Mouse (Mus musculus) embryonic facial prominence, embryonic 10.5 days (tissue): ENCODE measurements around the gene Dcaf10. TPM values are rescaled to one million over a fixed set of nuclear protein-coding genes. Genes with fewer than 3 reads are reported as not detected.

ENCODE experiments used
- DNase-seq: peaks from one replicate; pipeline ENCODE4 v3.0.0-alpha.2; 2017; ENCODE audit warnings: low spot score
- H3K27ac ChIP-seq: fragments of 300-500 bp; sonication (generic); replicated peaks from 2 replicates; pipeline ENCODE4 v1.5.1; 2016; ENCODE audit warnings: mild to moderate bottlenecking
- H3K27me3 ChIP-seq: fragments of 300-500 bp; sonication (generic); replicated peaks from 2 replicates; pipeline ENCODE4 v1.6.1; 2016; ENCODE audit warnings: low read depth, mild to moderate bottlenecking; ENCODE audit not compliant: poor library complexity, severe bottlenecking
- H3K36me3 ChIP-seq: fragments of 300-500 bp; sonication (generic); replicated peaks from 2 replicates; pipeline ENCODE4 v1.6.1; 2016; ENCODE audit warnings: mild to moderate bottlenecking, moderate library complexity
- H3K4me1 ChIP-seq: fragments of 300-500 bp; sonication (generic); 2 replicates; pipeline ENCODE4 v1.6.1; 2016
- H3K4me3 ChIP-seq: fragments of 300-500 bp; sonication (generic); 2 replicates; pipeline ENCODE4 v1.5.1; 2016; ENCODE audit warnings: mild to moderate bottlenecking, moderate library complexity
- H3K9me3 ChIP-seq: fragments of 300-500 bp; sonication (generic); 2 replicates; pipeline ENCODE4 v1.6.1; 2016; ENCODE audit warnings: mild to moderate bottlenecking
- WGBS: fragments of 180-500 bp; shearing (Covaris S2); methylation state at CpG from one replicate; pipeline ENCODE4 v1.1.7; 2016; 5-methylcytosine and 5-hydroxymethylcytosine counted together
- polyA plus RNA-seq: library from polyadenylated mRNA; unstranded; fragments of >200 nt; fragmentation: Nextera tagmentation; extraction: Ambion mirVana; gene quantifications from 2 replicates; pipeline ENCODE4 v1.2.1, GENCODE M21; 2016

Gene Dcaf10
- polyA plus RNA-seq, 1 experiment from 2014 or later: 9.0 TPM

- H3K4me1 ChIP-seq: peaks cover 42% of the 10 kb centered on the region
- no peak for DNase-seq
- H3K27ac ChIP-seq: no peak overlapping the region
- no peaks in the 10 kb centered on the region for H3K36me3 ChIP-seq
- H3K4me3 ChIP-seq: no peak overlapping the region
- H3K27me3 ChIP-seq: peaks cover 11% of the 10 kb centered on the region; the same call in 1 of the 2 replicates
- 89% methylated on average over 8 of the region's 8 CpGs for WGBS
- H3K9me3 ChIP-seq: no peaks in the 10 kb centered on the region
These were observed 69.4 kb downstream of the Dcaf10 start for GRCm38 (mm10) chr4:45411181-45411790.

- H3K27me3 ChIP-seq: peaks cover 14% of the 10 kb centered on the region; the same call in 1 of the 2 replicates
- no peak overlapping the region for H3K4me3 ChIP-seq
- no peaks in the 10 kb centered on the region for H3K36me3 ChIP-seq
- WGBS: 59% methylated on average over 16 of the region's 16 CpGs
- H3K4me1 ChIP-seq: peaks cover 29% of the 10 kb centered on the region
- H3K27ac ChIP-seq: no peak overlapping the region
- no peak for DNase-seq
- no peaks in the 10 kb centered on the region for H3K9me3 ChIP-seq
These were observed 70.7 kb downstream of the Dcaf10 start for GRCm38 (mm10) chr4:45412433-45413192.

GRCm38 (mm10) chr4:45413674-45414338, 71.9 kb downstream of the Dcaf10 start:
- H3K36me3 ChIP-seq: no peaks in the 10 kb centered on the region
- H3K27ac ChIP-seq: no peak overlapping the region
- H3K4me1 ChIP-seq: peaks cover 30% of the 10 kb centered on the region
- DNase-seq: no peak
- WGBS: 87% methylated on average over 9 of the region's 9 CpGs
- peaks cover 14% of the 10 kb centered on the region; the same call in 1 of the 2 replicates for H3K27me3 ChIP-seq
- no peak overlapping the region for H3K4me3 ChIP-seq
- no peaks in the 10 kb centered on the region for H3K9me3 ChIP-seq

- WGBS: 68% methylated on average over 7 of the region's 7 CpGs
- no peaks in the 10 kb centered on the region for H3K36me3 ChIP-seq
- DNase-seq: no peak
These were observed 74.4 kb downstream of the Dcaf10 start for GRCm38 (mm10) chr4:45416314-45416713.

GRCm38 (mm10) chr4:45418229-45418950, 76.5 kb downstream of the Dcaf10 start:
- peak overlapping the region; percentile 35; the same call in 1 of the 2 replicates for H3K4me3 ChIP-seq
- peaks cover 50% of the 10 kb centered on the region for H3K4me1 ChIP-seq
- H3K27ac ChIP-seq: peak overlapping the region; percentile 55

More at GRCm38 (mm10) chr4:45416314-45416713, 74.4 kb downstream of the Dcaf10 start:
- no peaks in the 10 kb centered on the region for H3K9me3 ChIP-seq
- no peak overlapping the region for H3K27ac ChIP-seq
- no peak overlapping the region for H3K4me3 ChIP-seq
- peaks cover 9% of the 10 kb centered on the region; the same call in 1 of the 2 replicates for H3K27me3 ChIP-seq
- peaks cover 46% of the 10 kb centered on the region for H3K4me1 ChIP-seq

GRCm38 (mm10) chr4:45419051-45419450, 77.2 kb downstream of the Dcaf10 start:
- DNase-seq: no peak
- no peak overlapping the region for H3K4me3 ChIP-seq
- H3K27ac ChIP-seq: peak overlapping the region; percentile 0; the same call in 1 of the 2 replicates
- peaks cover 57% of the 10 kb centered on the region for H3K4me1 ChIP-seq
- WGBS: 83% methylated on average over 4 of the region's 4 CpGs
- H3K27me3 ChIP-seq: peaks cover 9% of the 10 kb centered on the region; the same call in 1 of the 2 replicates
- no peaks in the 10 kb centered on the region for H3K36me3 ChIP-seq
- H3K9me3 ChIP-seq: no peaks in the 10 kb centered on the region

More at GRCm38 (mm10) chr4:45418229-45418950, 76.5 kb downstream of the Dcaf10 start:
- Histone ChIP-seq H3K9me3 (no peaks in the 10 kb centered on the region), H3K27me3 (peaks cover 9% of the 10 kb centered on the region; the same call in 1 of the 2 replicates), H3K36me3 (no peaks in the 10 kb centered on the region)
- DNase-seq: peak; percentile 80
- 18% methylated on average over 11 of the region's 11 CpGs for WGBS

GRCm38 (mm10) chr4:45420733-45421132, 78.8 kb downstream of the Dcaf10 start:
- peak overlapping the region; percentile 76; the same call in 1 of the 2 replicates for H3K27ac ChIP-seq
- 38% methylated on average over 3 of the region's 3 CpGs for WGBS
- peaks cover 61% of the 10 kb centered on the region for H3K4me1 ChIP-seq
- peak; percentile 19 for DNase-seq
- 0 out of 2 replicates have a peak, but pooled peaks cover 5% of the 10 kb centered on the region for H3K36me3 ChIP-seq
- peaks cover 8% of the 10 kb centered on the region; the same call in 1 of the 2 replicates for H3K27me3 ChIP-seq
- H3K9me3 ChIP-seq: no peaks in the 10 kb centered on the region
- no peak overlapping the region for H3K4me3 ChIP-seq

GRCm38 (mm10) chr4:45421519-45422260, 79.8 kb downstream of the Dcaf10 start:
- Histone ChIP-seq H3K4me3 (no peak overlapping the region), H3K9me3 (no peaks in the 10 kb centered on the region), H3K27ac (peak overlapping the region; percentile 76), H3K36me3 (0 out of 2 replicates have a peak, but pooled peaks cover 7% of the 10 kb centered on the region), H3K27me3 (no peaks in the 10 kb centered on the region), H3K4me1 (peaks cover 71% of the 10 kb centered on the region)
- no peak for DNase-seq
- 64% methylated on average over 11 of the region's 11 CpGs for WGBS

- no peak overlapping the region for H3K4me3 ChIP-seq
- H3K9me3 ChIP-seq: no peaks in the 10 kb centered on the region
- no peak overlapping the region for H3K27ac ChIP-seq
- no peaks in the 10 kb centered on the region for H3K27me3 ChIP-seq
- H3K36me3 ChIP-seq: 0 out of 2 replicates have a peak, but pooled peaks cover 7% of the 10 kb centered on the region
- DNase-seq: no peak
- peaks cover 79% of the 10 kb centered on the region for H3K4me1 ChIP-seq
- 87% methylated on average over 10 of the region's 10 CpGs for WGBS
These were observed 80.7 kb downstream of the Dcaf10 start for GRCm38 (mm10) chr4:45422640-45423039.

GRCm38 (mm10) chr4:45423406-45423805, 81.5 kb downstream of the Dcaf10 start:
- peaks cover 77% of the 10 kb centered on the region for H3K4me1 ChIP-seq
- peak overlapping the region; percentile 74 for H3K27ac ChIP-seq
- DNase-seq: peak; percentile 45
- no peaks in the 10 kb centered on the region for H3K27me3 ChIP-seq
- H3K9me3 ChIP-seq: no peaks in the 10 kb centered on the region
- no peak overlapping the region for H3K4me3 ChIP-seq
- H3K36me3 ChIP-seq: 0 out of 2 replicates have a peak, but pooled peaks cover 7% of the 10 kb centered on the region
- WGBS: 21% methylated on average over 8 of the region's 8 CpGs

- H3K27ac ChIP-seq: 0 out of 2 replicates have a peak overlapping the region, but pooled peaks have one; percentile 1
- no peaks in the 10 kb centered on the region for H3K27me3 ChIP-seq
- H3K4me1 ChIP-seq: peaks cover 46% of the 10 kb centered on the region
- WGBS: 68% methylated on average over 13 of the region's 13 CpGs
- peaks cover 14% of the 10 kb centered on the region; the same call in 1 of the 2 replicates for H3K36me3 ChIP-seq
- H3K9me3 ChIP-seq: no peaks in the 10 kb centered on the region
- DNase-seq: peak; percentile 58
- no peak overlapping the region for H3K4me3 ChIP-seq
These were observed 85.0 kb downstream of the Dcaf10 start for GRCm38 (mm10) chr4:45426724-45427457.
